Mouse (Mus musculus): Measurements from ENCODE around the gene Cmc2. TPM values are rescaled to one million over a fixed set of nuclear protein-coding genes. Genes with fewer than 3 reads are reported as not detected.

Gene Cmc2
- polyA plus RNA-seq, 1 experiment from 2014 or later: 77.6 TPM

DNA sequence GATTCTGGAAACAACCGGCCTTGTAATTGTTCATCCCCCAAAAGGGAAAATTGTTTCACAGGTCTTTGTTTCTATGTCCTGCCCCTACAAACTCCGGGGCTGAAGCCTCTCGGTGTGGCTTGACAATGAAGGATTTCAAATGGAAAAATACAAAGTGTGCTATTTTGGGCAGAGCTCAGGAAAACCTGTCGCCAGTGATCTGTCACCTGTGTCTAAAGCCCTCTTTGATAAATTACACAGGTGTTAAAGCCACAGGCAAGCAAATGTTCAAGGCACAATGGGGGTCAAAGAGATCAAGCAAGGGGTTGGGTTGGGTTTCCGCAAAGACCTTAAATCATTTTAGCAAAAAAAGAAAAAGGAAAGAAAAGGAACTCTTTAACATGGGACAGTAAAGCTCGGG is 78.6 kb downstream of the Cmc2 start:
- Histone ChIP-seq H3K4me1 (ENCODE audit: control insufficient read depth, insufficient read depth, low read length) (no peaks in the 10 kb centered on the region), H3K4me3 (ENCODE audit: low read depth, low read length) (no peak overlapping the region), H3K9ac (ENCODE audit: low read length) (no peak overlapping the region), H3K36me3 (ENCODE audit: control insufficient read depth, insufficient read depth, low read length) (no peaks in the 10 kb centered on the region), H3K27me3 (ENCODE audit: control insufficient read depth, insufficient read depth, low read length) (no peaks in the 10 kb centered on the region), H3K4me2 (no peak overlapping the region), H3K9me3 (ENCODE audit: control insufficient read depth, low read length) (no peaks in the 10 kb centered on the region), H3K27ac (ENCODE audit: low read depth, low read length) (no peak overlapping the region)
- no peak for ATAC-seq (ENCODE audit: low FRiP score)
- no peak for DNase-seq (ENCODE audit: low spot score, missing footprints)
- 85% methylated on average over 6 of the region's 6 CpGs for WGBS

Other genes starting within 250 kb of the Cmc2 start
- gene Cdyl2, start 188.5 kb downstream of the Cmc2 start, polyA plus RNA-seq (2014; fragmentation: Nextera tagmentation; extraction: Ambion mirVana): 4.3 and 4.6 TPM in 2 replicates
- gene Cenpn, start 275 bp upstream of the Cmc2 start, polyA plus RNA-seq (2014; fragmentation: Nextera tagmentation; extraction: Ambion mirVana): 53.0 and 54.0 TPM in 2 replicates
- gene Atmin, start 21.9 kb upstream of the Cmc2 start, polyA plus RNA-seq (2014; fragmentation: Nextera tagmentation; extraction: Ambion mirVana): 16.8 and 17.5 TPM in 2 replicates
- gene 1700030J22Rik, start 57.5 kb upstream of the Cmc2 start, polyA plus RNA-seq (2014; fragmentation: Nextera tagmentation; extraction: Ambion mirVana): 2.7 and 3.8 TPM in 2 replicates
- gene Gcsh, start 72.1 kb upstream of the Cmc2 start, polyA plus RNA-seq (2014; fragmentation: Nextera tagmentation; extraction: Ambion mirVana): 146 and 158 TPM in 2 replicates
- gene Pkd1l2, start 161.0 kb upstream of the Cmc2 start, polyA plus RNA-seq (2014; fragmentation: Nextera tagmentation; extraction: Ambion mirVana): not detected in 2 replicates
- 0.18 and 0.28 TPM in 2 replicates for gene Bco1, start 174.4 kb upstream of the Cmc2 start, polyA plus RNA-seq (2014; fragmentation: Nextera tagmentation; extraction: Ambion mirVana)
- gene Gan, start 236.7 kb upstream of the Cmc2 start, polyA plus RNA-seq (2014; fragmentation: Nextera tagmentation; extraction: Ambion mirVana): 2.2 and 2.3 TPM in 2 replicates

Measured in midbrain, embryonic 11.5 days (tissue).